Mouse (Mus musculus): Measurements from ENCODE around the gene Fam193b.

The Fam193b gene

GRCm38 (mm10) chr13:55527834-55528772 is 42.8 kb downstream of the Fam193b start:
- DNase-seq (ENCODE audit: low spot score in 2 of 2) = no peak

- no peak for DNase-seq (ENCODE audit: low spot score in 2 of 2)
These were observed 43.7 kb downstream of the Fam193b start for GRCm38 (mm10) chr13:55527212-55527611.

- no peak for DNase-seq (ENCODE audit: low spot score in 2 of 2)
These were observed 45.0 kb downstream of the Fam193b start for GRCm38 (mm10) chr13:55525733-55526553.

GRCm38 (mm10) chr13:55523951-55524600 is 46.8 kb downstream of the Fam193b start:
- DNase-seq (ENCODE audit: low spot score in 2 of 2) = no peak

GRCm38 (mm10) chr13:55523278-55523677 is 47.6 kb downstream of the Fam193b start:
- peak in 1 of 2 experiments; percentile 37 for DNase-seq (ENCODE audit: low spot score in 2 of 2)

GRCm38 (mm10) chr13:55522730-55523129 is 48.2 kb downstream of the Fam193b start:
- no peak for DNase-seq (ENCODE audit: low spot score in 2 of 2)

GRCm38 (mm10) chr13:55519606-55520005 is 51.3 kb downstream of the Fam193b start:
- DNase-seq (ENCODE audit: low spot score in 2 of 2) = no peak

GRCm38 (mm10) chr13:55516955-55517354 is 54.0 kb downstream of the Fam193b start:
- DNase-seq (ENCODE audit: low spot score in 2 of 2) = peak; percentile 75 to 86

GRCm38 (mm10) chr13:55513828-55514227 is 57.1 kb downstream of the Fam193b start:
- no peak for DNase-seq (ENCODE audit: low spot score in 2 of 2)

- peak; percentile 87 to 89 for DNase-seq (ENCODE audit: low spot score in 2 of 2)
These were observed 57.7 kb downstream of the Fam193b start, which contains the start of gene Pdlim7 for GRCm38 (mm10) chr13:55513111-55513748. Pdlim7 (minus strand) TSS chr13:55513676.

GRCm38 (mm10) chr13:55512379-55513031 is 58.4 kb downstream of the Fam193b start:
- peak; percentile 56 to 62 for DNase-seq (ENCODE audit: low spot score in 2 of 2)

- no peak for DNase-seq (ENCODE audit: low spot score in 2 of 2)
These were observed 59.4 kb downstream of the Fam193b start for GRCm38 (mm10) chr13:55511492-55511861.

GRCm38 (mm10) chr13:55510668-55511491 is 60.0 kb downstream of the Fam193b start:
- peak; percentile 66 to 86 for DNase-seq (ENCODE audit: low spot score in 2 of 2)

GRCm38 (mm10) chr13:55510332-55510667 is 60.6 kb downstream of the Fam193b start:
- peak in 1 of 2 experiments; percentile 19 for DNase-seq (ENCODE audit: low spot score in 2 of 2)

- DNase-seq (ENCODE audit: low spot score in 2 of 2) = no peak
These were observed 62.4 kb downstream of the Fam193b start for GRCm38 (mm10) chr13:55508531-55508930.

- DNase-seq (ENCODE audit: low spot score in 2 of 2) = no peak
These were observed 63.0 kb downstream of the Fam193b start for GRCm38 (mm10) chr13:55507877-55508276.

- DNase-seq (ENCODE audit: low spot score in 2 of 2) = peak in 1 of 2 experiments; percentile 42
These were observed 64.2 kb downstream of the Fam193b start for GRCm38 (mm10) chr13:55506697-55507096.

GRCm38 (mm10) chr13:55505810-55506209 is 65.1 kb downstream of the Fam193b start:
- DNase-seq (ENCODE audit: low spot score in 2 of 2) = no peak

- DNase-seq (ENCODE audit: low spot score in 2 of 2) = no peak
These were observed 66.5 kb downstream of the Fam193b start for GRCm38 (mm10) chr13:55504390-55504789.

GRCm38 (mm10) chr13:55502405-55502804 is 68.5 kb downstream of the Fam193b start:
- no peak for DNase-seq (ENCODE audit: low spot score in 2 of 2)

Measured in urinary bladder, postnatal 36 days (tissue).